Mouse (Mus musculus) right cerebral cortex, adult 2 months (tissue): Measurements from ENCODE around the gene Zcchc7.
"Not testable (repeated sequence)": the region's sequence is repeated elsewhere in the genome, so short reads cannot be mapped to it uniquely, and the experiment has no call there.

Source experiments
- DNase-seq, 2 experiments: peaks; one replicate each; pipeline ENCODE4 v3.0.0; 2021 to 2022; ENCODE audit warnings: low spot score in 2 of 2

Zcchc7 gene

GRCm38 (mm10) chr4:44917312-44917848 is 161.7 kb downstream of the Zcchc7 start:
- peak in 1 of 2 experiments; percentile 0 for DNase-seq

- peak in 1 of 2 experiments; percentile 1 for DNase-seq
Observed at GRCm38 (mm10) chr4:44917907-44918306, 162.2 kb downstream of the Zcchc7 start.

- no peak for DNase-seq
Observed at GRCm38 (mm10) chr4:44920831-44921230, 165.2 kb downstream of the Zcchc7 start.

GRCm38 (mm10) chr4:44922466-44923128 is 166.9 kb downstream of the Zcchc7 start:
- no peak for DNase-seq

GRCm38 (mm10) chr4:44923129-44923481 is 167.4 kb downstream of the Zcchc7 start:
- peak in 1 of 2 experiments; percentile 0 for DNase-seq

- DNase-seq = no peak
Observed at GRCm38 (mm10) chr4:44927934-44928333, 172.3 kb downstream of the Zcchc7 start.

GRCm38 (mm10) chr4:44928790-44929189 is 173.1 kb downstream of the Zcchc7 start:
- no peak for DNase-seq

GRCm38 (mm10) chr4:44930406-44930805 is 174.7 kb downstream of the Zcchc7 start:
- DNase-seq = no peak

GRCm38 (mm10) chr4:44931732-44932131 is 176.1 kb downstream of the Zcchc7 start:
- DNase-seq = no peak

- DNase-seq = no peak
Observed at GRCm38 (mm10) chr4:44938359-44939340, 183.0 kb downstream of the Zcchc7 start.

- DNase-seq = no peak
Observed at GRCm38 (mm10) chr4:44939576-44940249, 184.0 kb downstream of the Zcchc7 start.

GRCm38 (mm10) chr4:44940286-44940685 is 184.6 kb downstream of the Zcchc7 start:
- DNase-seq = no peak

GRCm38 (mm10) chr4:44942237-44942636 is 186.6 kb downstream of the Zcchc7 start:
- no peak for DNase-seq

- DNase-seq = no peak
Observed at GRCm38 (mm10) chr4:44943480-44943879, 187.8 kb downstream of the Zcchc7 start.

- DNase-seq = no peak
Observed at GRCm38 (mm10) chr4:44944426-44945075, 188.9 kb downstream of the Zcchc7 start.

GRCm38 (mm10) chr4:44946126-44946525 is 190.4 kb downstream of the Zcchc7 start:
- DNase-seq = not testable (repeated sequence)

- no peak for DNase-seq
Observed at GRCm38 (mm10) chr4:44947464-44947863, 191.8 kb downstream of the Zcchc7 start.

- DNase-seq = no peak
Observed at GRCm38 (mm10) chr4:44948314-44948713, 192.6 kb downstream of the Zcchc7 start.

GRCm38 (mm10) chr4:44953041-44953440 is 197.4 kb downstream of the Zcchc7 start:
- DNase-seq = no peak

GRCm38 (mm10) chr4:44958776-44959175 is 203.1 kb downstream of the Zcchc7 start:
- DNase-seq = no peak

- no peak for DNase-seq
Observed at GRCm38 (mm10) chr4:44959220-44959619, 203.5 kb downstream of the Zcchc7 start.
